Mouse (Mus musculus): Measurements from ENCODE around the gene Hmgb2.
"Not testable (repeated sequence)": the region's sequence is repeated elsewhere in the genome, so short reads cannot be mapped to it uniquely, and the experiment has no call there.

Hmgb2 gene

GRCm38 (mm10) chr8:57512141-57513056, 692 bp downstream of the Hmgb2 start:
- DNase-seq, result peak; percentile 59

- DNase-seq, result not testable (repeated sequence)
These were observed 1.5 kb downstream of the Hmgb2 start for GRCm38 (mm10) chr8:57513178-57513661.

- not testable (repeated sequence) for DNase-seq
These were observed 5.0 kb downstream of the Hmgb2 start for GRCm38 (mm10) chr8:57516685-57517084.

- no peak for DNase-seq
These were observed 6.0 kb downstream of the Hmgb2 start for GRCm38 (mm10) chr8:57517723-57518122.

GRCm38 (mm10) chr8:57520186-57520786, 8.6 kb downstream of the Hmgb2 start:
- DNase-seq, result no peak

GRCm38 (mm10) chr8:57528036-57528435, 16.3 kb downstream of the Hmgb2 start:
- no peak for DNase-seq

- no peak for DNase-seq
These were observed 18.5 kb downstream of the Hmgb2 start for GRCm38 (mm10) chr8:57530238-57530637.

- DNase-seq, result peak; percentile 88
These were observed 19.1 kb downstream of the Hmgb2 start for GRCm38 (mm10) chr8:57530666-57531349.

- no peak for DNase-seq
These were observed 20.5 kb downstream of the Hmgb2 start for GRCm38 (mm10) chr8:57532223-57532622.

- DNase-seq, result no peak
These were observed 21.4 kb downstream of the Hmgb2 start for GRCm38 (mm10) chr8:57533106-57533505.

GRCm38 (mm10) chr8:57534495-57534894, 22.8 kb downstream of the Hmgb2 start:
- no peak for DNase-seq

GRCm38 (mm10) chr8:57536167-57536566, 24.5 kb downstream of the Hmgb2 start:
- DNase-seq, result no peak

- no peak for DNase-seq
These were observed 26.9 kb downstream of the Hmgb2 start for GRCm38 (mm10) chr8:57538601-57539000.

- DNase-seq, result peak; percentile 63
These were observed 28.6 kb downstream of the Hmgb2 start for GRCm38 (mm10) chr8:57540110-57540838.

GRCm38 (mm10) chr8:57540951-57541350, 29.2 kb downstream of the Hmgb2 start:
- no peak for DNase-seq

GRCm38 (mm10) chr8:57541405-57541804, 29.7 kb downstream of the Hmgb2 start:
- DNase-seq, result no peak

GRCm38 (mm10) chr8:57546401-57546800, 34.7 kb downstream of the Hmgb2 start:
- no peak for DNase-seq

GRCm38 (mm10) chr8:57546834-57547233, 35.1 kb downstream of the Hmgb2 start:
- DNase-seq, result no peak

GRCm38 (mm10) chr8:57547581-57547980, 35.9 kb downstream of the Hmgb2 start:
- no peak for DNase-seq

- no peak for DNase-seq
These were observed 40.7 kb downstream of the Hmgb2 start for GRCm38 (mm10) chr8:57552102-57553032.

- DNase-seq, result no peak
These were observed 49.2 kb downstream of the Hmgb2 start for GRCm38 (mm10) chr8:57560926-57561325.
